ENCODE assay signal across 18 mouse cellular contexts in the genomic region with DNA sequence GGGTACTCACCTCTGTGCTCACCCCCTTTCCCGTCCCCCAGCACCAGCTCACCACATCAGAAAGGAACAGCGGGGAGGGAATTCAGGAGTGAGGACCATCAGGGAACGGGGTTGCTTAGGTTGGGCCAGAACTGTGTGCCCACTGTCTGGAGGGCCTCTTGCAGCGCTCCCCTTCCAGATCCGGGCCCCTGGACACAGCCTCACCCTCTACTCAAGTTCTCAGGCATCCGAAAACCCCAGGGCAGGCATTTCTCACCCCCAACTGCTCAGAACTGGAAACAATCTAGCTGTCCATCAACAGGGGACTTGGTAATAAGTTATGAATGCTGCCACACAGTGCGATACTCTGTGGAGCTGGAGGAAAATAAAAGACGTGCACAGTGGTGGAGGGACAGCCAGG. TPM values are rescaled to one million over a fixed set of nuclear protein-coding genes. Genes with fewer than 3 reads are reported as not detected.
DNase-seq lines count a peak whose midpoint lies in the region; ATAC-seq and TF ChIP-seq lines count a peak whose summit lies in the region.
"Had no signal": no experiment of that assay in that cellular context is flagged by ENCODE, and none has a peak within 500 bp of the region (broad histone marks: within the 10 kb centered on the region; RNA-seq: fewer than 3 reads in every experiment).

No protein-coding gene starts in this region.

- H3K4me1 ChIP-seq in embryonic facial prominence, embryonic 11.5 days (ENCODE audit: control insufficient read depth, insufficient read depth, low read length): 0 out of 2 replicates have a peak, but pooled peaks cover 4% of the 10 kb centered on the region
- H3K4me1 ChIP-seq in forebrain, embryonic 16.5 days (replicated peaks; ENCODE audit: control insufficient read depth, insufficient read depth, low read length): peaks cover 34% of the 10 kb centered on the region
- peaks cover 48% of the 10 kb centered on the region for H3K4me1 ChIP-seq in limb, embryonic 13.5 days
- H3K4me1 ChIP-seq: heart, embryonic 15.5 days had no signal

- H3K4me2 ChIP-seq in embryonic facial prominence, embryonic 11.5 days (ENCODE audit: low read depth, low read length): no peak overlapping the region
- no peak overlapping the region for H3K4me2 ChIP-seq in forebrain, embryonic 16.5 days (ENCODE audit: low read length)
- H3K4me2 ChIP-seq in limb, embryonic 13.5 days (replicated peaks): no peak overlapping the region
- H3K4me2 ChIP-seq: embryonic facial prominence, embryonic 15.5 days; heart, embryonic 15.5 days; limb, embryonic 15.5 days; lung, embryonic 14.5 days had no signal

- H3K9me3 ChIP-seq in embryonic facial prominence, embryonic 11.5 days (replicated peaks; ENCODE audit: control insufficient read depth, low read length): no peaks in the 10 kb centered on the region
- no peaks in the 10 kb centered on the region for H3K9me3 ChIP-seq in forebrain, embryonic 16.5 days (ENCODE audit: control insufficient read depth, low read length)
- H3K9me3 ChIP-seq in limb, embryonic 13.5 days: no peaks in the 10 kb centered on the region
- H3K9me3 ChIP-seq: embryonic facial prominence, embryonic 15.5 days; heart, embryonic 15.5 days; limb, embryonic 15.5 days had no signal

- no peaks in the 10 kb centered on the region for H3K27me3 ChIP-seq in embryonic facial prominence, embryonic 11.5 days (ENCODE audit: control insufficient read depth, insufficient read depth, low read length)
- H3K27me3 ChIP-seq in forebrain, embryonic 16.5 days (replicated peaks; ENCODE audit: control insufficient read depth, insufficient read depth, low read length): no peaks in the 10 kb centered on the region
- H3K27me3 ChIP-seq in limb, embryonic 13.5 days: no peaks in the 10 kb centered on the region
- H3K27me3 ChIP-seq: embryonic facial prominence, embryonic 15.5 days; heart, embryonic 15.5 days; limb, embryonic 15.5 days had no signal

- no peaks in the 10 kb centered on the region for H3K36me3 ChIP-seq in embryonic facial prominence, embryonic 11.5 days (replicated peaks; ENCODE audit: control insufficient read depth, insufficient read depth, low read depth, low read length)
- no peaks in the 10 kb centered on the region for H3K36me3 ChIP-seq in forebrain, embryonic 16.5 days (ENCODE audit: control insufficient read depth, insufficient read depth)
- H3K36me3 ChIP-seq in limb, embryonic 13.5 days: no peaks in the 10 kb centered on the region
- H3K36me3 ChIP-seq: embryonic facial prominence, embryonic 15.5 days; heart, embryonic 15.5 days; limb, embryonic 15.5 days had no signal

- 25% methylated on average over 8 of the region's 8 CpGs for WGBS in embryonic facial prominence, embryonic 11.5 days
- WGBS in forebrain, embryonic 16.5 days: 18% methylated on average over 8 of the region's 8 CpGs
- 36% methylated on average over 8 of the region's 8 CpGs for WGBS in limb, embryonic 13.5 days

- no peak overlapping the region for H3K9ac ChIP-seq in embryonic facial prominence, embryonic 11.5 days (replicated peaks; ENCODE audit: low read length)
- H3K9ac ChIP-seq in forebrain, embryonic 16.5 days (replicated peaks; ENCODE audit: low read depth, low read length): no peak overlapping the region
- H3K9ac ChIP-seq in limb, embryonic 13.5 days: no peak overlapping the region
- H3K9ac ChIP-seq: embryonic facial prominence, embryonic 15.5 days; heart, embryonic 15.5 days; limb, embryonic 15.5 days; lung, embryonic 14.5 days had no signal

- ATAC-seq in embryonic facial prominence, embryonic 11.5 days (replicated peaks; ENCODE audit: insufficient number of reproducible peaks, low FRiP score, low TSS enrichment, low read depth): 0 out of 2 replicates have a peak, but pooled peaks have one; percentile 49
- peak; percentile 32; the same call in 1 of the 2 replicates for ATAC-seq in forebrain, embryonic 16.5 days
- ATAC-seq in limb, embryonic 13.5 days (ENCODE audit: low FRiP score, low read depth): no peak
- ATAC-seq: inflammation-experienced regulatory T-cells, adult 6 months had no signal

- TF ChIP-seq CTCF in layer of hippocampus, adult 2 months (conservative IDR thresholded peaks at IDR 0.05): no peak

- peak overlapping the region; percentile 74 for H3K27ac ChIP-seq in layer of hippocampus, adult 2 months
- H3K27ac ChIP-seq in embryonic facial prominence, embryonic 11.5 days (replicated peaks; ENCODE audit: low read depth, low read length): no peak overlapping the region
- peak overlapping the region; percentile 70 for H3K27ac ChIP-seq in forebrain, embryonic 16.5 days (ENCODE audit: low read length)
- H3K27ac ChIP-seq in limb, embryonic 13.5 days: peak overlapping the region; percentile 33; the same call in 1 of the 2 replicates
- H3K27ac ChIP-seq: heart, embryonic 15.5 days; limb, embryonic 15.5 days had no signal

- DNase-seq in layer of hippocampus, adult 2 months (ENCODE audit: low spot score in 2 of 2): no peak
- DNase-seq in layer of hippocampus, adult 8-10 months (ENCODE audit: low spot score in 2 of 2): no peak
- DNase-seq in embryonic facial prominence, embryonic 11.5 days (ENCODE audit: low spot score): peak; percentile 50
- no peak for DNase-seq in adrenal gland, postnatal 10 days
- no peak for DNase-seq in layer of hippocampus, adult 11-12 months (ENCODE audit: low spot score)
- DNase-seq in kidney, postnatal 36 days: no peak
- DNase-seq: adrenal gland, adult 8-10 months; cerebellum, postnatal 10 days; lung, embryonic 14.5 days; thymus, postnatal 14 days had no signal

- no peak overlapping the region for H3K4me3 ChIP-seq in layer of hippocampus, adult 2 months
- H3K4me3 ChIP-seq in embryonic facial prominence, embryonic 11.5 days (ENCODE audit: low read depth, low read length): no peak overlapping the region
- H3K4me3 ChIP-seq in forebrain, embryonic 16.5 days (replicated peaks; ENCODE audit: low read length): no peak overlapping the region
- H3K4me3 ChIP-seq in limb, embryonic 13.5 days: no peak overlapping the region
- H3K4me3 ChIP-seq: embryonic facial prominence, embryonic 15.5 days; heart, embryonic 15.5 days; limb, embryonic 15.5 days had no signal

RNA-seq across cellular contexts. Expression of a gene that starts 44.7 kb away (rescaled TPM):
- total RNA-seq in layer of hippocampus, adult 2 months (2021): 10 to 100 TPM; 61.3 to 64.6 TPM
- 10 to 100 TPM; 58.0 to 67.6 (median 63.1) TPM for total RNA-seq in layer of hippocampus, adult 8-10 months (2022)
- 0.73 and 1.2 TPM in 2 replicates for polyA plus RNA-seq in embryonic facial prominence, embryonic 11.5 days (2014; fragmentation: Nextera tagmentation; extraction: Ambion mirVana)
- polyA plus RNA-seq in forebrain, embryonic 16.5 days (2015; fragmentation: Nextera tagmentation; extraction: Ambion mirVana): 29.5 and 41.0 TPM in 2 replicates
- 0.05 and 0.23 TPM in 2 replicates for polyA plus RNA-seq in limb, embryonic 13.5 days (2015; fragmentation: Nextera tagmentation; extraction: Ambion mirVana)
- total RNA-seq in adrenal gland, postnatal 10 days (2021): 1 to 10 TPM in 1 of 2 experiments, under 1 TPM in 1; 0.99 to 2.3 TPM
- total RNA-seq: granulocyte monocyte progenitor cell, adult 5-6 weeks; megakaryocyte, adult 5-6 weeks had no signal
- polyA plus RNA-seq: inflammation-experienced regulatory T-cells, adult 6 months; lung, embryonic 14.5 days had no signal

Comparison
In these comparisons a context has a peak if more than half of its experiments do, and no peak if none do; other contexts are left out.
1. RNA of a gene that starts 44.7 kb away (total RNA-seq): 58.0 to 67.6 TPM in layer of hippocampus, adult 8-10 months and 61.3 to 64.6 TPM in layer of hippocampus, adult 2 months; 0.99 to 2.3 TPM in adrenal gland, postnatal 10 days; every median in the first group is over 10 times any median in the second.